8 mouse cellular contexts compared by ENCODE assay signal in genomic region chr4:44233713-44234003, GRCm38 (mm10). TPM values are rescaled to one million over a fixed set of nuclear protein-coding genes. Genes with fewer than 3 reads are reported as not detected.
A peak's percentile ranks its signal among the peaks of the same experiment; 100 is the strongest.
DNase-seq lines count a peak whose midpoint lies in the region; ATAC-seq and TF ChIP-seq lines count a peak whose summit lies in the region.

Gene Rnf38, minus strand, starts transcription at chr4:44233789.

- TF ChIP-seq POLR2A in bone marrow, adult 2 months (IDR thresholded peaks at IDR 0.05; ENCODE audit: borderline replicate concordance, control insufficient read depth, low read depth, low read length) = no peak

- peak within 1 kb of the TSS; percentile 79 for H3K4me3 ChIP-seq in layer of hippocampus, adult 2 months
- H3K4me3 ChIP-seq in bone marrow, adult 2 months (replicated peaks; ENCODE audit: control insufficient read depth, low read depth, low read length) = peak within 1 kb of the TSS; percentile 98
- H3K4me3 ChIP-seq in midbrain, embryonic 12.5 days = peak within 1 kb of the TSS; percentile 93

- no peaks in the 10 kb centered on the region; the same call in 1 of the 2 replicates for H3K4me1 ChIP-seq in bone marrow, adult 2 months (ENCODE audit: control insufficient read depth, insufficient read depth, low read length)
- H3K4me1 ChIP-seq in midbrain, embryonic 12.5 days = peaks cover 28% of the 10 kb centered on the region

- H3K9ac ChIP-seq in midbrain, embryonic 12.5 days (replicated peaks) = peak within 1 kb of the TSS; percentile 95

- TF ChIP-seq CTCF in layer of hippocampus, adult 2 months (conservative IDR thresholded peaks at IDR 0.05) = no peak
- TF ChIP-seq CTCF in bone marrow, adult 2 months (IDR thresholded peaks at IDR 0.05; ENCODE audit: control insufficient read depth, insufficient read depth, low read length) = no peak

- no peaks in the 10 kb centered on the region for H3K9me3 ChIP-seq in midbrain, embryonic 12.5 days

- H3K27ac ChIP-seq in layer of hippocampus, adult 2 months = peak within 1 kb of the TSS; percentile 95
- H3K27ac ChIP-seq in bone marrow, adult 2 months (ENCODE audit: control insufficient read depth, insufficient read depth, low read depth, low read length, poor library complexity) = peak within 1 kb of the TSS; percentile 97
- peak within 1 kb of the TSS; percentile 94 for H3K27ac ChIP-seq in midbrain, embryonic 12.5 days (replicated peaks)

- no peak for DNase-seq in layer of hippocampus, adult 2 months (ENCODE audit: low spot score in 2 of 2)
- no peak for DNase-seq in layer of hippocampus, adult 9-10 months (ENCODE audit: low spot score)
- no peak for DNase-seq in gastrocnemius, postnatal 4 days (ENCODE audit: low spot score in 2 of 2)
- no peak for DNase-seq in large intestine, adult 2 months (ENCODE audit: low read depth, low spot score)
- no peak for DNase-seq in embryo, embryonic 9.5 days (ENCODE audit: extremely low spot score)
- no peak for DNase-seq in spleen, adult 12 weeks (ENCODE audit: low spot score)

- no peaks in the 10 kb centered on the region for H3K27me3 ChIP-seq in midbrain, embryonic 12.5 days

- H3K4me2 ChIP-seq in midbrain, embryonic 12.5 days (replicated peaks) = peak within 1 kb of the TSS; percentile 72

- H3K36me3 ChIP-seq in midbrain, embryonic 12.5 days = no peaks in the 10 kb centered on the region

- 25% methylated on average over 61 of the region's 61 CpGs for WGBS in bone marrow, adult 2 months
- WGBS in large intestine, adult 2 months = 4% methylated on average over 47 of the region's 61 CpGs
- 0% methylated on average over 7 of the region's 61 CpGs for WGBS in midbrain, embryonic 12.5 days

- no peak for ATAC-seq in midbrain, embryonic 12.5 days (ENCODE audit: low FRiP score, low read depth)

RNA-seq across cellular contexts. Expression of gene Rnf38, which starts in this region (rescaled TPM):
- 10 to 100 TPM; 49.8 to 52.3 TPM for total RNA-seq in layer of hippocampus, adult 2 months (2021)
- 19.0 and 35.4 TPM in 2 replicates for polyA plus RNA-seq in bone marrow, adult 2 months (2011; ENCODE audit: insufficient read depth, insufficient read length, low replicate concordance, missing spikeins)
- 10 to 100 TPM; 34.0 to 37.1 TPM for total RNA-seq in gastrocnemius, postnatal 4 days (2021)
- 31.4 and 68.5 TPM in 2 replicates for polyA plus RNA-seq in large intestine, adult 2 months (2012; rRNA removed)
- 58.6 and 62.4 TPM in 2 replicates for polyA plus RNA-seq in midbrain, embryonic 12.5 days (2016; fragmentation: Nextera tagmentation; extraction: Ambion mirVana)
